Mouse (Mus musculus) neural tube, embryonic 11.5 days (tissue): ENCODE results near the gene Pth2. TPM values are rescaled to one million over a fixed set of nuclear protein-coding genes. Genes with fewer than 3 reads are reported as not detected.
A peak's percentile ranks its signal among the peaks of the same experiment; 100 is the strongest.

Experiments
- ATAC-seq: fragments of 200-750 bp; cut with Nextera tagmentation; 2 replicates; pipeline ENCODE4 v1.8.0; 2017; ENCODE audit warnings: moderate number of reproducible peaks, mild to moderate bottlenecking, moderate TSS enrichment, moderate library complexity; ENCODE audit not compliant: insufficient read depth, low FRiP score, low TSS enrichment
- DNase-seq: peaks from one replicate; pipeline ENCODE4 v3.0.0-alpha.2; 2015; ENCODE audit warnings: low spot score
- H3K27ac ChIP-seq: fragments of 300-500 bp; sonication (generic); 2 replicates; pipeline ENCODE4 v1.5.1; 2014; ENCODE audit warnings: low read depth, mild to moderate bottlenecking, low read length
- H3K27me3 ChIP-seq: fragments of 300-500 bp; sonication (generic); 2 replicates; pipeline ENCODE4 v1.6.1; 2014; ENCODE audit warnings: mild to moderate bottlenecking, low read length, mixed read lengths; ENCODE audit not compliant: control insufficient read depth, insufficient read depth
- H3K36me3 ChIP-seq: fragments of 300-500 bp; sonication (generic); 2 replicates; pipeline ENCODE4 v1.6.1; 2014; ENCODE audit warnings: mild to moderate bottlenecking, low read length, moderate library complexity, mixed read lengths; ENCODE audit not compliant: control insufficient read depth, insufficient read depth
- H3K4me1 ChIP-seq: fragments of 300-500 bp; sonication (generic); 2 replicates; pipeline ENCODE4 v1.6.1; 2014; ENCODE audit warnings: low read length, mixed read lengths; ENCODE audit not compliant: control insufficient read depth, insufficient read depth
- H3K4me2 ChIP-seq: fragments of 300-500 bp; sonication (generic); 2 replicates; pipeline ENCODE4 v1.6.1; 2014; ENCODE audit warnings: low read depth, mild to moderate bottlenecking, moderate library complexity
- H3K4me3 ChIP-seq: fragments of 300-500 bp; sonication (generic); 2 replicates; pipeline ENCODE4 v1.5.1; 2014; ENCODE audit warnings: low read depth, low read length
- H3K9ac ChIP-seq: fragments of 300-500 bp; sonication (generic); 2 replicates; pipeline ENCODE4 v1.6.1; 2014; ENCODE audit warnings: mild to moderate bottlenecking, low read length
- H3K9me3 ChIP-seq: fragments of 300-500 bp; sonication (generic); 2 replicates; pipeline ENCODE4 v1.6.1; 2016; ENCODE audit warnings: low read length; ENCODE audit not compliant: control insufficient read depth
- WGBS: fragments of 180-500 bp; shearing (Covaris S2); extraction: QIAGEN DNeasy Blood & Tissue Kit; methylation state at CpG from one replicate; pipeline ENCODE4 v1.1.7; 2014; 5-methylcytosine and 5-hydroxymethylcytosine counted together
- polyA plus RNA-seq: library from polyadenylated mRNA; unstranded; fragments of >200 nt; fragmentation: Nextera tagmentation; extraction: Ambion mirVana; gene quantifications from 2 replicates; pipeline ENCODE4 v1.2.1, GENCODE M21; 2014

The Pth2 gene
- polyA plus RNA-seq, 1 experiment from 2014 or later: not detected

DNA sequence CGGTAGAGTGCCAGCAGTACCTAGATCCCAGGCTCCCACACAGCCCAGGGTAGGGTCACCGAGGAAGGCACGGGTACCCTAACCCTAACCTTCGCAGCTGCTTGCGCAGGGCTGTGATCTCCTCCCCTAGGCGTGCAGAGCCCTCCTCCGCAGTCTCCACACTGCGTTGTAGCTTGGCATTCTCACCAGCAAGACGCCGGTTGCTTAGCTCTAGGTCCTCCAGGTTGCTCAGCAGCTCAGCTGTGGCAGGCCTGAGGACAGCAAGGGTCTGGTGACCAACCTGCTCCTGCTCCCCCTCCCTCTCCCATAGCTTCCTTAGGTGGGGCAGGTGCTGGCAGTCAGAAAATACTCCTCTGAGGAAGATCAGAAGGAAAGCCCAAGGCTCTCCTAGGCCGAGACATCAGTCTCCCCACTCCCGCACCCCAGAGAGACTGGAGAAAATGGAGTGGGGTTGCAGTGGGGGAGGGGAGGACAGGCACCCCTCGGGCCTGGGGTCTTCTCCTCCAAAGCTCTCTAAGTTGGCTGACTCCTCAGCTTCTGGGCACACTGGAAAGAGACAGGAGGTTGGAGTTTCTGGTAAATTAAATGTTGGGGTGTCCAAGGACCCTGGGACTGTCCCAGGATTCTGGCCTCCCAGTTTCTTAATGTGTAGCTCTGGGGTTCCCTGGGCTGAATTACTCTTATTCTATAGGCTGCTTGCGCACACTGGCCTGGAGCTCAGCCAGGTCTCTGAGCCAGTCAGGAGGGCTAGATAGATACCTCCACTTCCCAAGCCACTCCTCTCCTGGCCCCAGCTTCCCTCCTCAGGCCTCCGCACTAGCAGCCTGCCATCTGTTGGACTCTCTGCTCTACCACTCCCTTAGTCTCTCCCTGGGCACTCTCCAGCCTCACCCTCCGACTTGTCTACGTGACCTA lies 13.3 kb downstream of the Pth2 start:
- no peak for DNase-seq
- H3K27me3 ChIP-seq: peaks cover 3% of the 10 kb centered on the region; the same call in 1 of the 2 replicates
- H3K4me3 ChIP-seq: no peak overlapping the region
- H3K4me1 ChIP-seq: 0 out of 2 replicates have a peak, but pooled peaks cover 2% of the 10 kb centered on the region
- H3K9ac ChIP-seq: no peak overlapping the region
- no peaks in the 10 kb centered on the region for H3K36me3 ChIP-seq
- ATAC-seq: no peak
- H3K4me2 ChIP-seq: no peak overlapping the region
- WGBS: 78% methylated on average over 17 of the region's 17 CpGs
- H3K9me3 ChIP-seq: no peaks in the 10 kb centered on the region
- no peak overlapping the region for H3K27ac ChIP-seq

DNA sequence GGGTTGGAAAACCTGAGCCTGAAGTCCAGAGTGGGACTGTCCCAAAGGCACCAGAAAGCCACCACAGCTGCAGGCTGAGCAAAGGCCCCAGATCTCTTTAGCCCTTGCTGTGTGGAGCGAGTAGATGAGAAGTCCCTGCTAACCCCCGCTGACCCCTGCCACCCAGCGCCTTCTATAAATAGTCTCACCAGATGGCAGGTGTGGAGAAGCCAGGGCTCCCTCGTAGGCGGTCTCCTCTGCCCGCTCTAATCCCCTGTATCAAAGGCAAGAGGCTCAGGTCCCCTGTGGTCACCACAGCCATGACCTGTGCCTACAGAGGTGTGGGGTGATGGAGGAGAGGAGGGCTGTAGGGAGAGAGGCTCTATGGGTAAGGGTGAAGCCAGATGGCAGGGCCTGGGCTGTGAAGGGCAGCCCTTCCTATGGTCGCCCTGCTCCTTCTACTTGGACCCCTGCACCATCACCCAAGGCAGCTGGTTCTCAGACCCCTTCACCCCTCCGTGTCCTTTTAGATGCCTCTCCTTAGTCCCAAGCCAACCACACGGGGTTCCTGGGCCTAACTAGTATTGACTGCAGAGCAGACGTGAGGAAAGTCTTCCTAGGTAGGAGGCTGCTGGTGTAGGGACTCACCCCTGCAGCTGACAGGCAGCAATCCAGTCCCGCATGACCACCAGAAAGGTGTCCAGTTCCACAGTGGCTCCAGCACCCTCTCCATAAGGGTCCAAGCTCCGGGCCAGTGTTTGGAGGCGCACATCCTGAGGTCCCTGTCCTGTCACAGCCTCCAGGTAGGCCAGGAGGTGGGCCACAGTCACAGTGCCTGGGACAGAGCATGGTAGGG lies 14.8 kb downstream of the Pth2 start:
- H3K36me3 ChIP-seq: no peaks in the 10 kb centered on the region
- ATAC-seq (no peak), DNase-seq (no peak)
- no peaks in the 10 kb centered on the region for H3K9me3 ChIP-seq
- no peak overlapping the region for H3K9ac ChIP-seq
- H3K27me3 ChIP-seq: no peaks in the 10 kb centered on the region
- no peak overlapping the region for H3K4me2 ChIP-seq
- no peak overlapping the region for H3K4me3 ChIP-seq
- 63% methylated on average over 13 of the region's 13 CpGs for WGBS
- H3K4me1 ChIP-seq: 0 out of 2 replicates have a peak, but pooled peaks cover 2% of the 10 kb centered on the region
- H3K27ac ChIP-seq: no peak overlapping the region

DNA sequence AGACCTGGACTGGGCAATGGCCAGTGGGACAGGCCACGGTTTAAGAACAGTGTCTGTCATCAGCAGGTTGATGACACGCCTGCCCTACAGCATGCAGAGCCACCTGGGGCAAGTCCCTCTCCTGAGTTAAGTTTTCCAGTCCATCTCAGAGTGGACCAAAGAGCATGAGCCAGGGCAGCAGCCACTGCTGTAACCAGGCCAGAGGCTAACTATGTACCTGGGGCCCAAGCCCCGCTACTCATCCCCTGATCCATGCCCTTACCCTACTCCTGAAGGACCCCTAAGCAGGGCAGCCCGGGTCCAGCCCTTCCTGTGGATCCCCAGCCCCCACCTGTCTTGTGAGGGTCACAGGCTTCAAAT lies 15.4 kb downstream of the Pth2 start:
- Histone ChIP-seq H3K9ac (no peak overlapping the region), H3K4me3 (no peak overlapping the region), H3K27me3 (no peaks in the 10 kb centered on the region), H3K36me3 (no peaks in the 10 kb centered on the region), H3K4me2 (no peak overlapping the region), H3K4me1 (0 out of 2 replicates have a peak, but pooled peaks cover 2% of the 10 kb centered on the region), H3K9me3 (no peaks in the 10 kb centered on the region), H3K27ac (no peak overlapping the region)
- DNase-seq (no peak), ATAC-seq (no peak)
- WGBS: 87% methylated on average over 4 of the region's 4 CpGs

DNA sequence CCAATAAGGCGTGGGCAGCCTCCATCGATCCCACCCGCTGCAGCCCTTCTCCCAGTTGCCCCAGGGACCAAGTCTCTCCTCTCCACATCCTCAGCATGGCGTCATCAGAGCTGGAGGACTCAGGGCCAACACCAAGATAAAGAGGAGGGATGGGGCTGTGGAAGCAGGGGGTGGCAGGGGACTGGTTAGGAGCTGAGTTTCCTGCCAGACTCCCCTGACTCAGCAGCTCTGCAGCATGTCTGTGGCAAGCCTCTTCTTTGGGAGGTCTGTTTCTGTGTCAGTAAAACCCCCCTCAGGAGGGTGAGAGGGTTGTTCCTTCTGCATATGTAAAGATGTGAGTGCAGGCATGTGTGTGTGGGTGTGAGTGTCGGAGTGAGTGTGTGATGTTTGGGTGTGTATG lies 16.2 kb downstream of the Pth2 start:
- Histone ChIP-seq H3K4me2 (no peak overlapping the region), H3K27me3 (no peaks in the 10 kb centered on the region), H3K9ac (no peak overlapping the region), H3K36me3 (no peaks in the 10 kb centered on the region), H3K4me3 (no peak overlapping the region), H3K4me1 (0 out of 2 replicates have a peak, but pooled peaks cover 1% of the 10 kb centered on the region), H3K27ac (no peak overlapping the region), H3K9me3 (no peaks in the 10 kb centered on the region)
- ATAC-seq (no peak), DNase-seq (no peak)
- WGBS: 65% methylated on average over 5 of the region's 5 CpGs

DNA sequence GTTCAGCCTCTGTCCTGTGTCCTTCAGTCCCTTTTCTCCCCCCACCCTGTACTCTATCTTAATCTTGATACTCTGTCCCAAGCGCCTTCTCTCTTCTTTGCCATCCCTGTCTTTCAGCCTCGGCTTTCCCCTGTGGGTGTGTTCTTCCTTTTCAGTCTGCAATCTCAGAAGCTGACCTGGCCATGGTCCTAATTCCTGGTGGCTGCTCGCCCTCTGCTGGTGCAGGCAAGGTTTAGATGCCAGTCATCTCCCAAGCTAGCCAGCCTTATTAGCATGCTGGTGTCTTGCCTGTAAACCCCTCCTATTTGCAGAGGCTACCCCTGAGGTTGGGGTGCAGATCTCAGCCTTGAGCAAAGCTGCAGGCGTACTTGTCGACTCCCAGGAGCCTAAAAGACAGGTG lies 17.6 kb downstream of the Pth2 start:
- Histone ChIP-seq H3K27ac (no peak overlapping the region), H3K9me3 (no peaks in the 10 kb centered on the region), H3K4me3 (no peak overlapping the region), H3K36me3 (no peaks in the 10 kb centered on the region), H3K4me1 (no peaks in the 10 kb centered on the region), H3K4me2 (no peak overlapping the region), H3K27me3 (no peaks in the 10 kb centered on the region), H3K9ac (no peak overlapping the region; the same call in 1 of the 2 replicates)
- 15% methylated on average over 5 of the region's 5 CpGs for WGBS
- DNase-seq (peak; percentile 79), ATAC-seq (no peak)

DNA sequence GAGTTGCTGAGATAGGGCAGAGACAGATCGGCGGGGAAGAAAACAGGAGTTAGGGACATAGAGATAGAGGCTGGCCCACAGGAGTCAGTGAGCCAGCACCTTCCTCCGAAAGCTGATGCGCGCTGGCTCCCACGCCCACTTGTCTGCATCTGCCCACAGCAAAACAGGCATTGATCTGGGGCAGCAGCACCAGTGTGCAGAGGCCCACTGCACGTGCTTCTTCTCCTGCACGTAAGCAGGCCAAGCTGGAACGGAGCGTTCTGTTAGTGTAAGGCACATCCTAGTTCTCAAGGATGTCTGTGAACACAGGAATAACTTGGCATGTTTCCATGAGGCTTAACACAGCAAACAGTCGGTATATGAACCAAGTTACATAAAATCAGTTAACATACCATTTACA lies 18.2 kb downstream of the Pth2 start:
- Histone ChIP-seq H3K4me2 (no peak overlapping the region), H3K9ac (no peak overlapping the region), H3K4me3 (no peak overlapping the region), H3K36me3 (no peaks in the 10 kb centered on the region), H3K4me1 (no peaks in the 10 kb centered on the region), H3K9me3 (no peaks in the 10 kb centered on the region), H3K27ac (no peak overlapping the region), H3K27me3 (no peaks in the 10 kb centered on the region)
- WGBS: 87% methylated on average over 11 of the region's 11 CpGs
- ATAC-seq (no peak), DNase-seq (no peak)

DNA sequence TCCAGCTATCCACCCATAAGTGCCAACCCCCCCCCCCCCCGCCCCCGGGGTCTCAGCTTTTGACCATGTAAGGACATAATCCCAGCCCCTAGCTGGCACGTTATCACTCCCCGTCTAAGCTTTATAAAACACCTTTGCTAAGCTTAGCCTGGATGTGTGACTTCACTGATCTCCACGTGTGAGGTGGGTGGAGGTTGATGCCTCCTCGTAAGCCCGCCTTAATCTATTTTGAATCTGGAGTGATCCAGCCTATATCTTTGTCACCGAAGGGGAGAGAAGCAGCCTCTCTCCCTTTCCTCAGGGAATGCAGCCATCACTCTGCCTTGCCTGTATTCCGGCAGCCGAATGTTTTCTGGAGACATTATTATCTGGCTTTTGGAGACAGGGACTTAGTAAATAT lies 21.9 kb downstream of the Pth2 start:
- no peaks in the 10 kb centered on the region for H3K27me3 ChIP-seq
- no peak overlapping the region for H3K4me3 ChIP-seq
- DNase-seq (no peak), ATAC-seq (no peak)
- no peaks in the 10 kb centered on the region for H3K36me3 ChIP-seq
- no peaks in the 10 kb centered on the region for H3K4me1 ChIP-seq
- H3K9me3 ChIP-seq: no peaks in the 10 kb centered on the region
- WGBS: 65% methylated on average over 10 of the region's 10 CpGs
- H3K27ac ChIP-seq: no peak overlapping the region
- no peak overlapping the region for H3K9ac ChIP-seq
- no peak overlapping the region for H3K4me2 ChIP-seq

DNA sequence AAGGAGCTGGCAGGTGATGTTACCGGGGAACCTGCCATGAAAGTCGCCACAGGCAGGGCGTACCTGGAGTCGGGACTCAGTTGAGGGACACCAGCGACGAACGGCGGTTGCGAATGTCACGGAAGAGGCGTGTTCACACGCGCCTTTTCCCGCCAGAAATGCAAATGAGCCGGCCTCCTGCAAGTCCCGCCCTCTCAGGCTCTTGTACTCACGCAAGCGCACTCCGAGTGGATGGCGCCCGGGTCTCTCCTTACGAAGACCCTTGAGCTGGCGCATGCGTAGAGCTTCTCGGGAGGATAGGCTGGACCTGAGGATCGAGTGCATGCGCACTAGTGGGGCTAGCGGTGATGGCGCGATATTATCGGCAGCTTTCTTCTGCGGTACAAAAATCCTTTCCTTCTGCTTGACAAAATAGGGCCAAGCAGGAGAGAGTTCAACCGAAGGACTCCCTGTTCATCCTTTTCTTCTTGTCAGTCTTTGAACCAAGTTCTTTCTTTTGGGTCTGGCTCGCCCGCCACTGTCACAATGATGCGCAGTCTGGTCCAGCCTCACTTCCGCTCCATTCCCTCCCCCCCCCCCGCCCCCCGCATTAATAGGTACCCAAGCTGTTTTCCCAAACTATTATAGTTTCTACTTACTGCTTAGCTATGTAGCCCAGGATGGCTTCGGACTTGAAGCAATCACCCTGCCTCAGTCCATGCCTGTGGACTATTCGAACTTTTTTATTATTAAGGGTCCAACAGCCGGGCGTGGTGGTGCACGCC lies 23.8 kb downstream of the Pth2 start, which contains the start of gene Ccdc155:
Gene Ccdc155 (minus strand): TSS at position 513 of the 764 bp plus-strand sequence.
- no peak within 1 kb of the TSS for H3K27ac ChIP-seq
- ATAC-seq (peak; percentile 94), DNase-seq (peak; percentile 98)
- 10% methylated on average over 43 of the region's 44 CpGs for WGBS
- H3K4me1 ChIP-seq: no peaks in the 10 kb centered on the region
- H3K9me3 ChIP-seq: no peaks in the 10 kb centered on the region
- H3K36me3 ChIP-seq: no peaks in the 10 kb centered on the region
- peak within 1 kb of the TSS; percentile 31 for H3K4me3 ChIP-seq
- no peaks in the 10 kb centered on the region for H3K27me3 ChIP-seq
- H3K9ac ChIP-seq: peak within 1 kb of the TSS; percentile 50
- H3K4me2 ChIP-seq: peak within 1 kb of the TSS; percentile 42
